ENCODE assay signal across 14 mouse cellular contexts in genomic region chr4:7992944-7993343, GRCm38 (mm10).
"Had no signal": no experiment of that assay in that cellular context is flagged by ENCODE, and none has a peak within 500 bp of the region (broad histone marks: within the 10 kb centered on the region; RNA-seq: fewer than 3 reads in every experiment).

No protein-coding gene starts in this region.

- H3K27me3 ChIP-seq: megakaryocyte, embryonic 14.5 days; midbrain, embryonic 13.5 days; midbrain, embryonic 15.5 days; neural tube, embryonic 12.5 days; stomach, embryonic 15.5 days had no signal

- ATAC-seq: midbrain, embryonic 13.5 days; midbrain, embryonic 15.5 days had no signal

- H3K36me3 ChIP-seq: midbrain, embryonic 13.5 days; midbrain, embryonic 15.5 days; neural tube, embryonic 12.5 days; stomach, embryonic 15.5 days had no signal

- DNase-seq: lung, adult 18-20 months; lung, embryonic 14.5 days; lung, postnatal 10 days; lung, postnatal 4 days; right cerebral cortex, postnatal 14 days; spleen, adult 18-20 months; thymus, adult 2 months; thymus, postnatal 25 days; thymus, postnatal 4 days had no signal
